Mouse (Mus musculus): ENCODE measurements around the gene Hmmr.

DNA sequence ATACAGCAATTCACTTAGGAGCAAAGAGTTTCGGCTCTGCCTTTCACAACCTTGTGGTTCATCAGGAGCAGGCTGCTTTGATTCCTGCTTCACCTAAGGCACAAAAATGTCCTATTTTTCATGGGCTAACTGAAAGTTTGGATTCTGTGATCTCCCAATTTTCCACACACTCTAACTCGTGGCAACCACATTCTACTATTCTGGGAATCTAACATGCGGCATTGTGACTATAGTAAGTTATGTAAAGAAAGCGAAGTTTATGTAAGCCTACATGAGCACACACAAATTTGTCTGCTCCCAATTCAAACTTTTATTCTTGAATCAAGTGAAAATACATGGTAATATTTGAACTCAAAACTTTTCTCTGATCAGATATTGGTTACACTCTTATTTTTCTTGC, 31.5 kb upstream of the Hmmr start:
- TF ChIP-seq GATA1 (IDR thresholded peaks at IDR 0.05; ENCODE audit: borderline replicate concordance, low read length) (no peak), FLI1 (IDR thresholded peaks at IDR 0.05; ENCODE audit: low read length) (no peak)

Data from megakaryocyte, embryonic 14.5 days (primary cell).